Mouse (Mus musculus) heart, adult 2 months (tissue): ENCODE data around the gene Fitm1.

ENCODE experiments used
- CTCF ChIP-seq: fragments of 200-600 bp; IDR thresholded peaks from 2 replicates; pipeline ENCODE4 v1.8.1; 2022; ENCODE audit warnings: antibody characterized with exemption, mild to moderate bottlenecking, moderate library complexity
- POLR2A ChIP-seq: fragments of 200-500 bp; IDR thresholded peaks from 2 replicates; pipeline ENCODE4 v1.6.1; 2011; ENCODE audit warnings: mild to moderate bottlenecking, low read depth, low read length, control low read depth; ENCODE audit not compliant: insufficient read depth

DNA sequence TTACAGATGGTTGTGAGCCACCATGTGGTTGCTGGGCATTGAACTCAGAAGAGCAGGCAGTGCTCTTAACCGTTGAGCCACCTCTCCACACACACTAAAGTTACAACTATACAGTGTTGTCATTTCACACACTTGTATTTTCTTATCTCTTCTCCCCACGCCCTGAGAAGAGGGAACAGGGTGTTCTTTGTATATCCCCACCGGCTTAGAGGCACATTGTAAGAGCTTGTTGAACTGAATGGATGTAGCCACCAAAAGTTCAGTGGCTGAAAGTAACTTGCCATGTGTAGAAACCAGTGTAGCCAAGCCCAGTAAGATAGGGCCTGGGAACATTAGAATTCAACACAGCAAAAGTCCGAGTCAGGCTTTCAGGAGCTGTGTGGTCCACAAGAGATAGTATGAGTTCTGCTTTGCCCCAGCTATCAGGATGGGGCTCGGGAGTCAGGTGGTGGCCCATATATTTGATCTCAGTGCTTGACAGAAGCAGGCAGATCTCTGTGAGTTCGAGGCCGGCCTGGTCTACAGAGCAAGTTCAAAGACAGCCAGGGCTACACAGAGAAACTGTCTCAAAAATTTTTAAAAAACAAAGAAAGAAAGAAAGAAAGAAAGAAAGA, 39.3 kb downstream of the Fitm1 start:
- TF ChIP-seq CTCF, result no peak
- no peak for TF ChIP-seq POLR2A
